Mouse (Mus musculus): Measurements from ENCODE around the gene Phox2b.

GRCm38 (mm10) chr5:67138643-67139042 is 39.5 kb upstream of the Phox2b start:
- no peak for TF ChIP-seq TAL1 (IDR thresholded peaks at IDR 0.05; ENCODE audit: low read length)
- TF ChIP-seq GATA1 (IDR thresholded peaks at IDR 0.05; ENCODE audit: low read length) = no peak

All from erythroblast, embryonic 14.5 days (primary cell).